Mouse (Mus musculus): ENCODE results near the gene Olfr790.

The Olfr790 gene

DNA sequence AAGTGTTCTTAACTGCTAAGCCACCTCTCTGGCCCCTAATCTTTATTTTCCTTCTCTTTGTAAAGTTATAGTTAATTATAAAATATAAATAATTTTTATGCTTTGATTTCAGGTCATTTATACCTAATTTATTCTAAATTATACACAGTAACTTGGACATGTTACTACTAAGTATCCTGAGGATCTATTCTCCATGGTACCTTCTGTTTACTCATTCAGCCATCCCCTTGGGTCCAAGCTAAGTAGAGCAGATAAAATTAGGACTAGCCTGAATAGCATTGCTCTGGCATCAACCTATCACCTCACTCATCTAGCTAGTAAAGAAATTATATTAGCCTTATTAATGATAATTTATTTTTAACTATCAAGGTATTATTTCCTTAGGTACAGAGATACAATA, at the start of gene Olfr790:
TSS of gene Olfr790 (plus strand) at position 301 of the 400 bp plus-strand sequence.
- DNase-seq, result no peak

DNA sequence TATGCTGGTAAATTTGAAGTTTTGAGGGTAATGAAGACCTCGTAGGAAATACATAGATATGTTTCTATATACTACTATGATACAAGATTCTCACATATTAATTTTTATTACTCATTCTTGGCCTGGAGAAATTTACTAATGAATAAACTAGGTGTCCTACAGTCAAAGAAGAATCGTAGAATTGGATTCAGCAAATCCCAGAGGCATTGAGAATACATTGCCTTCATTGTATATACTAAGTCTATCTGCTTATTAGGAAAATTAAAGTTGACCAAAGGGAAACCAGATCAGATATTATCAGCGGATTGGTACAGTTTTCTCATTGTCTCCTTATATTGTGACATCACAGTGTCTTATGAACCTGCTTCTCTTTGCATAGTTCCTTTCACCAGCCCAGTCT, 36.7 kb upstream of the Olfr790 start, which contains the start of gene Olfr787:
TSS of gene Olfr787 (plus strand) at position 301 of the 400 bp plus-strand sequence.
- no peak for DNase-seq

DNA sequence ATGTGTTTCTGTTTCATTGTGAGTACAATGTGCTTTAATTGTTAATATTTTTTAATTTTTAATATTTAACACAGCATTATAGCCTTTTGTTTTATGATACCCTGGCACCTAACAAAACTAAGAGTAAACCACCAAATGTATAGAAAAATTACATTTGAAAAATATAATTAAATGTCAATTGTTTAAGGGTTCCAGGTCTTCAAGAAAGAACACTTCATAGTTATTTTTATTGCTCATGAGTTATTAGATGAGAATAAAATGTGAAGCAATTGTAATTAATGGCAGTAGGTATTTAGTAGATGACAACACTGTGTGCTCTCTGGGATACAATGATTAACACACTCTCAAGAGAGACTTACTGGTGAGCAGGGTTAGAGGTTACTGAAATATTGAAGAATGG, 27.6 kb upstream of the Olfr790 start, which contains the start of gene Olfr788:
TSS of gene Olfr788 (plus strand) at position 301 of the 400 bp plus-strand sequence.
- DNase-seq, result no peak

DNA sequence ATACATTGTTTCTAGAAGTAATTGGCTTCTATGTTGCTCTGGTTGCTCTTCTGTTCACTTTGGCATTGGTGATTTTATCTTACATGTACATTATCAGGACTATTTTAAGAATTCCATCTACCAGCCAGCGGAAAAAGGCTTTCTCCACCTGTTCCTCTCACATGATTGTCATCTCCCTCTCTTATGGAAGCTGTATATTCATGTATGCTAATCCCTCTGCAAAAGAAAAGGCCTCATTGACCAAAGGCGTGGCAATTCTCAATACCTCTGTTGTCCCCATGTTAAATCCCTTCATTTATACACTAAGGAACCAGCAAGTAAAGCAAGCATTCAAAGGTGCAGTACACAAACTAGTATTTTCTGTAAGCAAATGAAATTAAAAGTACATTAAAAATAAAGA, 25.0 kb upstream of the Olfr790 start:
- DNase-seq, result no peak

DNA sequence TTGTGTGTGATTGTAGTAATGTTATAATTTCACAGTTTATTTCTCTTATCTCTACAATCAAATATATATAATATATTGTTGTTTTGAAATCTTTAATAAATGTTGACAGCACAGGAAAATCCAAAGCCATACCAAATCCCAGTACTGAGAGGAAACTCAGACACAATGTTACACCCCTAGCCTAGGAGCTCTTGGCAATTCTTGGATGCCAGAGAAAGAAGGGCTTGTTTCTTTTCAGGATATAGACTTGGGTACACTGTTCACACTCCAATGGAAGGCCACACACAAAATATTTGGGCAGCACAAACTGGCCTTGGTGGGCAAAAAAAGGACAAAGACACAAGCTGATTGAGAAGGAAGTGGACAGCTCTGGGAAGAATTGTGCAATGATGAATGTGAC, 24.6 kb upstream of the Olfr790 start:
- no peak for DNase-seq

DNA sequence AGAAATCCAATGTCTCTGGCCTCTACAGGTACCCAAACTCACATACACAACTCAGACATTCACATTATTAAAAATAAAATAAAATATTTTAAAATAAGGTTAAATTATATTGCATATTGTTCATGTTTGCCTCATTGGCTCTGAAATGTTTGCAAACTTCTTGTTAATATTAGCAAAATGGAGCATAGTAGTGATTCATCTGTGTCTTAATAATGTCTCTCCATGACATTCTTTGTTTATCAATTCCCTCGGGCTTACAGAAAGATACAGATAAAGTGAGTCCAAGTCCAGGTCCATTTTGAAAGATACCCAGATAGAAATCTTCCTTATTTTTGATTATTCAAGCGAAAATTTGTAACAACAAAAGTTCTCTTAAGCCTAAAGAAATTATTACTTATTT, 13.8 kb upstream of the Olfr790 start, which contains the start of gene Olfr789:
TSS of gene Olfr789 (plus strand) at position 301 of the 400 bp plus-strand sequence.
- DNase-seq, result no peak

DNA sequence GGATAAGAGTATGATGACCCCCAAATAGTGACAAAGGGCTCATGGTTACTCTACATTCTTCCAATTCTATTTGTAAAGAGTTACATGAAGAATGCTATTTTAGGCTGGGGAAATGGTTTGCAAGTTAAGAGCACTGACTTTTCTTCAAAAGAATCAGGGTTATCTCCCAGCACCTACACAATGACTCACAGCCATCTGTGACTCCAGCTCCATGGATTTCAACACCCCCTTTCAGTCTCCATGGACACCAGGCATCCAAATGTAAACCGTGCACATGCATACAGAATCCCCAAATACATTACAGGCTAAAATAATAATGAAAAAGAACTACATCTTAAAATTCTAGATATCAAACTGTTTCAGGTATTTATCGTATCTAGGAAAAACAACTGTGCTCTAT, 8.2 kb upstream of the Olfr790 start:
- no peak for DNase-seq

DNA sequence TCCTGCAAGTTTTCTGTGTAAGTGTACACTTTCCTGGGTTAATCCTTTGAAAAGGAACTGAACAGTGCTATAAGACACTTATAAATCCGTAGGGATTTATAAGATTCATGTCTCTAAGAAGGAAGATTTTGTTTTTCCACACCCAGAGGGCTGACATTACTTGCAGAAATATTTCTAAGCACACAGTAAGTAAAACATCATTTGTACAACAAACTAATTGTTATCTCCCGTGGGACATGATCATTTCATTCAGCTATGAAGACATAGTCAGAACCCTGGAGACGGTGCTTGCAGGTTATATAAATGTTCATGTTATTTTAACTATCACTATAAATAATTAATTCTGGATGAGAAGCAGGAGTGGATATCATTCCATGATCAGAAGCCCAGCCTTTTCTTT, 23.2 kb downstream of the Olfr790 start, which contains the start of gene Olfr791:
TSS of gene Olfr791 (plus strand) at position 301 of the 400 bp plus-strand sequence.
- DNase-seq, result no peak

DNA sequence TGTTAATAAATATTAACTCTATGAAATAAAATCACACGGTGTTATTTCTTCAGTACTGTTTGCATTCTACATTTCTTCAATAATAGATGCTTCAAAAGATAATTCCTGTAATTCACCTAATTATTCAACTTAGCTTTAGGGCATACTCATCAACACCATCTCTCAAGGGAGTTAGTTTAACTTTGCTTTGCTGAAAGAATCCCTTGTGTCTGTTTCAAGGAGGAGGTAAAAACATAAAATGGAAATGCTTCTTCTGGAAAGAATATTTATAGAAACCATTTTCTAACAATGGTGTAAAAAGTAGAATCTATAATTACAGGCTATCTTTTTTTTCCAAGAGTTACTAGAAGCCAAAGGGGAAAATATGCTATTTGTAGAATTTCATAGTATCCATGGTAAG, 40.6 kb downstream of the Olfr790 start, which contains the start of gene Olfr792:
TSS of gene Olfr792 (plus strand) at position 301 of the 400 bp plus-strand sequence.
- no peak for DNase-seq

DNA sequence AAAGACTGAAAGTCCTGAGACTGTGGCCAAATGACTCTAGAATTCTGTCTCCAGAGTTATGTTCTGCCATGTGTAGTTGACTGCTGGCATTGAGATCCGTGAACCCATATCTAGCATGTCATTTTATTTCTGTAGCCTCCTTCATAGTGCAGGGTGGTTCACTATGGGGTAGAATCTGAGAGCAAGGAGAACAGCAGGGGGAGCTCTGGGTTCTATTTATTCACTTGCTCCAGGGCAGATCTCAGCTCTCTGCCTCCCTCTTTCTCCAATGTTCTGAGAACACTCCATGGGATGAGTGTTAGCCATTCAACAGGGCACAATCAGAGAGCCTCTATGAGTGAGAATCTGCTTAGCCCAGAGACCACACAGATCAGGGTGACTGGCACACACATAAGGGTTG, 51.1 kb downstream of the Olfr790 start:
- DNase-seq, result no peak

Data from lung, postnatal 4 days (tissue).